Comparison of ENCODE assay signal across 21 mouse cellular contexts in genomic region chr13:3805132-3805531, GRCm38 (mm10). TPM values are rescaled to one million over a fixed set of nuclear protein-coding genes. Genes with fewer than 3 reads are reported as not detected.
DNase-seq lines count a peak whose midpoint lies in the region; ATAC-seq and TF ChIP-seq lines count a peak whose summit lies in the region.
"Had no signal": no experiment of that assay in that cellular context is flagged by ENCODE, and none has a peak within 500 bp of the region (broad histone marks: within the 10 kb centered on the region; RNA-seq: fewer than 3 reads in every experiment).

No protein-coding gene starts in this region.

- intact Hi-C loops in heart, postnatal 10 days (cut with DNase I): no loop called here

- TF ChIP-seq CTCF in lung, postnatal 0 days (IDR thresholded peaks at IDR 0.05): no peak

- no peaks in the 10 kb centered on the region for H3K36me3 ChIP-seq in heart, embryonic 10.5 days
- H3K36me3 ChIP-seq in lung, postnatal 0 days (ENCODE audit: insufficient read depth, low read length): no peaks in the 10 kb centered on the region
- no peaks in the 10 kb centered on the region for H3K36me3 ChIP-seq in kidney, embryonic 14.5 days (ENCODE audit: control insufficient read depth, insufficient read depth, low read length)
- H3K36me3 ChIP-seq: limb, embryonic 13.5 days; midbrain, embryonic 12.5 days had no signal

- peak; percentile 11 to 14 for DNase-seq in heart, postnatal 10 days
- DNase-seq in heart, embryonic 10.5 days (ENCODE audit: low spot score): no peak
- DNase-seq in lung, postnatal 0 days (ENCODE audit: low spot score): no peak
- DNase-seq in lung, adult 18-20 months: no peak
- DNase-seq in lung, postnatal 10 days: peak; percentile 46
- no peak for DNase-seq in right cerebral cortex, postnatal 10 days (ENCODE audit: low spot score in 2 of 2)
- DNase-seq in thymus, postnatal 4 days: no peak
- DNase-seq: cerebellum, adult 18-20 months; gastrocnemius, postnatal 25 days; liver, postnatal 0 days; right cerebral cortex, postnatal 14 days; thymus, adult 2 months had no signal

- WGBS in heart, embryonic 10.5 days: 61% methylated on average over 2 of the region's 2 CpGs
- WGBS in lung, postnatal 0 days: 30% methylated on average over 2 of the region's 2 CpGs
- WGBS in kidney, embryonic 14.5 days: 62% methylated on average over 2 of the region's 2 CpGs

- no peak overlapping the region for H3K4me2 ChIP-seq in lung, postnatal 0 days (replicated peaks; ENCODE audit: low read depth, low read length)
- no peak overlapping the region for H3K4me2 ChIP-seq in kidney, embryonic 14.5 days (replicated peaks; ENCODE audit: low read depth, low read length)
- H3K4me2 ChIP-seq: limb, embryonic 13.5 days; midbrain, embryonic 12.5 days had no signal

- no peak overlapping the region for H3K27ac ChIP-seq in heart, embryonic 10.5 days
- peak overlapping the region; percentile 64 for H3K27ac ChIP-seq in lung, postnatal 0 days (ENCODE audit: low read length)
- H3K27ac ChIP-seq in kidney, embryonic 14.5 days (ENCODE audit: low read depth, low read length): peak overlapping the region; percentile 30; the same call in 1 of the 2 replicates
- H3K27ac ChIP-seq: limb, embryonic 13.5 days; midbrain, embryonic 12.5 days had no signal

- H3K27me3 ChIP-seq in heart, embryonic 10.5 days (ENCODE audit: insufficient read depth, poor library complexity, severe bottlenecking): no peaks in the 10 kb centered on the region
- H3K27me3 ChIP-seq in lung, postnatal 0 days (replicated peaks; ENCODE audit: insufficient read depth, low read length): no peaks in the 10 kb centered on the region
- H3K27me3 ChIP-seq in kidney, embryonic 14.5 days (ENCODE audit: control insufficient read depth, insufficient read depth, low read length): no peaks in the 10 kb centered on the region
- H3K27me3 ChIP-seq: limb, embryonic 13.5 days; midbrain, embryonic 12.5 days had no signal

- H3K4me3 ChIP-seq in heart, embryonic 10.5 days: no peak overlapping the region
- H3K4me3 ChIP-seq in lung, postnatal 0 days (ENCODE audit: low read depth, low read length): no peak overlapping the region
- no peak overlapping the region for H3K4me3 ChIP-seq in kidney, embryonic 14.5 days (ENCODE audit: low read length)
- H3K4me3 ChIP-seq: limb, embryonic 13.5 days; midbrain, embryonic 12.5 days had no signal

- no peaks in the 10 kb centered on the region for H3K9me3 ChIP-seq in heart, embryonic 10.5 days
- no peaks in the 10 kb centered on the region for H3K9me3 ChIP-seq in lung, postnatal 0 days (ENCODE audit: low read length)
- H3K9me3 ChIP-seq in kidney, embryonic 14.5 days (ENCODE audit: control insufficient read depth, low read length): no peaks in the 10 kb centered on the region
- H3K9me3 ChIP-seq: limb, embryonic 13.5 days; midbrain, embryonic 12.5 days had no signal

- H3K9ac ChIP-seq in lung, postnatal 0 days (replicated peaks; ENCODE audit: low read depth): no peak overlapping the region
- H3K9ac ChIP-seq in kidney, embryonic 14.5 days (ENCODE audit: low read depth, low read length): no peak overlapping the region
- H3K9ac ChIP-seq: limb, embryonic 13.5 days; liver, postnatal 0 days; midbrain, embryonic 12.5 days had no signal

- peaks cover 9% of the 10 kb centered on the region for H3K4me1 ChIP-seq in heart, embryonic 10.5 days
- no peaks in the 10 kb centered on the region for H3K4me1 ChIP-seq in lung, postnatal 0 days (ENCODE audit: insufficient read depth, low read depth, low read length)
- no peaks in the 10 kb centered on the region; the same call in 1 of the 2 replicates for H3K4me1 ChIP-seq in kidney, embryonic 14.5 days (ENCODE audit: control insufficient read depth, insufficient read depth, low read length)
- H3K4me1 ChIP-seq: midbrain, embryonic 12.5 days had no signal

- peak; percentile 18; the same call in 1 of the 2 replicates for ATAC-seq in lung, postnatal 0 days
- ATAC-seq in kidney, embryonic 14.5 days (ENCODE audit: low FRiP score, low TSS enrichment): 0 out of 2 replicates have a peak, but pooled peaks have one; percentile 41
- ATAC-seq: hindbrain, embryonic 16.5 days; liver, postnatal 0 days had no signal

- no peak for TF ChIP-seq EP300 in lung, postnatal 0 days (IDR thresholded peaks at IDR 0.05)

RNA-seq across cellular contexts. Expression of gene Calml3, which starts 1.0 kb away (rescaled TPM):
- total RNA-seq in heart, postnatal 10 days (2021): not detected
- polyA plus RNA-seq in heart, embryonic 10.5 days (2016; fragmentation: Nextera tagmentation; extraction: Ambion mirVana): not detected in 2 replicates
- 0.19 and 0.21 TPM in 2 replicates for polyA plus RNA-seq in lung, postnatal 0 days (2015; fragmentation: Nextera tagmentation; extraction: Ambion mirVana)
- 0.84 and 1.3 TPM in 2 replicates for polyA plus RNA-seq in kidney, embryonic 14.5 days (2014; fragmentation: Nextera tagmentation; extraction: Ambion mirVana)
- total RNA-seq: ES-E14; gastrocnemius, postnatal 25 days; left cerebral cortex, adult 18-20 months had no signal
- polyA plus RNA-seq: heart, embryonic 14.5 days; hindbrain, embryonic 16.5 days; liver, postnatal 0 days; midbrain, embryonic 12.5 days had no signal

RNA-seq across cellular contexts. Expression of gene Calm4, which starts 32.4 kb away (rescaled TPM):
- not detected for total RNA-seq in heart, postnatal 10 days (2021)
- not detected in 2 replicates for polyA plus RNA-seq in heart, embryonic 10.5 days (2016; fragmentation: Nextera tagmentation; extraction: Ambion mirVana)
- polyA plus RNA-seq in lung, postnatal 0 days (2015; fragmentation: Nextera tagmentation; extraction: Ambion mirVana): not detected in 2 replicates
- not detected in 2 replicates for polyA plus RNA-seq in kidney, embryonic 14.5 days (2014; fragmentation: Nextera tagmentation; extraction: Ambion mirVana)
- total RNA-seq: ES-E14; gastrocnemius, postnatal 25 days; left cerebral cortex, adult 18-20 months had no signal
- polyA plus RNA-seq: C2C12; embryonic facial prominence, embryonic 11.5 days; heart, embryonic 14.5 days; limb, embryonic 13.5 days; liver, postnatal 0 days; midbrain, embryonic 12.5 days had no signal

RNA-seq across cellular contexts. Expression of gene Calm5, which starts 48.8 kb away (rescaled TPM):
- total RNA-seq in heart, postnatal 10 days (2021): not detected
- polyA plus RNA-seq in heart, embryonic 10.5 days (2016; fragmentation: Nextera tagmentation; extraction: Ambion mirVana): not detected in 2 replicates
- not detected in 2 replicates for polyA plus RNA-seq in lung, postnatal 0 days (2015; fragmentation: Nextera tagmentation; extraction: Ambion mirVana)
- polyA plus RNA-seq in kidney, embryonic 14.5 days (2014; fragmentation: Nextera tagmentation; extraction: Ambion mirVana): not detected in 2 replicates
- total RNA-seq: ES-E14; gastrocnemius, postnatal 25 days; left cerebral cortex, adult 18-20 months had no signal
- polyA plus RNA-seq: C2C12; embryonic facial prominence, embryonic 11.5 days; heart, embryonic 14.5 days; hindbrain, embryonic 16.5 days; limb, embryonic 13.5 days; liver, postnatal 0 days; midbrain, embryonic 12.5 days; thymus, adult 2 months had no signal

Comparison
In these comparisons a context has a peak if more than half of its experiments do, and no peak if none do; other contexts are left out.
1. DNase-seq: peak in heart, postnatal 10 days (2 of 2) and lung, postnatal 10 days (single experiment); none in heart, embryonic 10.5 days (single experiment), lung, postnatal 0 days (single experiment), lung, adult 18-20 months (0 of 2), right cerebral cortex, postnatal 10 days (0 of 2) and thymus, postnatal 4 days (single experiment).